Mouse (Mus musculus): ENCODE results near the gene Mast2. TPM values are rescaled to one million over a fixed set of nuclear protein-coding genes. Genes with fewer than 3 reads are reported as not detected.

Mast2 gene
- polyA plus RNA-seq (2017; shearing (Covaris generic)) = 1 to 10 TPM; 3.4 to 4.0 TPM

- peak; percentile 73 for ATAC-seq
Observed at GRCm38 (mm10) chr4:116464126-116464981, at the start of gene Mast2. Mast2 (minus strand) TSS chr4:116464183.

- peak; percentile 96 for ATAC-seq
Observed at GRCm38 (mm10) chr4:116507425-116508218, 43.6 kb upstream of the Mast2 start, which contains the start of gene Ipp. Ipp (plus strand) TSS chr4:116507549.

GRCm38 (mm10) chr4:116506886-116507424 is 43.0 kb upstream of the Mast2 start:
- peak; percentile 65 for ATAC-seq

GRCm38 (mm10) chr4:116499978-116500377 is 36.0 kb upstream of the Mast2 start:
- ATAC-seq = no peak

GRCm38 (mm10) chr4:116493646-116494045 is 29.7 kb upstream of the Mast2 start:
- no peak for ATAC-seq

- ATAC-seq = no peak
Observed at GRCm38 (mm10) chr4:116492460-116492859, 28.5 kb upstream of the Mast2 start.

GRCm38 (mm10) chr4:116491886-116492285 is 27.9 kb upstream of the Mast2 start:
- ATAC-seq = no peak

GRCm38 (mm10) chr4:116491119-116491536 is 27.1 kb upstream of the Mast2 start:
- no peak for ATAC-seq

- ATAC-seq = no peak
Observed at GRCm38 (mm10) chr4:116483476-116483875, 19.5 kb upstream of the Mast2 start.

- no peak for ATAC-seq
Observed at GRCm38 (mm10) chr4:116481322-116481721, 17.3 kb upstream of the Mast2 start.

GRCm38 (mm10) chr4:116463231-116464125 is 505 bp downstream of the Mast2 start:
- peak; percentile 62 for ATAC-seq

GRCm38 (mm10) chr4:116461943-116462342 is 2.0 kb downstream of the Mast2 start:
- no peak for ATAC-seq

GRCm38 (mm10) chr4:116451553-116451952 is 12.4 kb downstream of the Mast2 start:
- ATAC-seq = no peak

GRCm38 (mm10) chr4:116449951-116450350 is 14.0 kb downstream of the Mast2 start:
- ATAC-seq = no peak

GRCm38 (mm10) chr4:116448673-116449072 is 15.3 kb downstream of the Mast2 start:
- no peak for ATAC-seq

GRCm38 (mm10) chr4:116439383-116439782 is 24.6 kb downstream of the Mast2 start:
- ATAC-seq = no peak

GRCm38 (mm10) chr4:116438561-116438960 is 25.4 kb downstream of the Mast2 start:
- ATAC-seq = no peak

- no peak for ATAC-seq
Observed at GRCm38 (mm10) chr4:116435626-116436025, 28.4 kb downstream of the Mast2 start.

- ATAC-seq = peak; percentile 85
Observed at GRCm38 (mm10) chr4:116422186-116422585, 41.8 kb downstream of the Mast2 start.

GRCm38 (mm10) chr4:116421170-116421569 is 42.8 kb downstream of the Mast2 start:
- no peak for ATAC-seq

GRCm38 (mm10) chr4:116412993-116413392 is 51.0 kb downstream of the Mast2 start:
- no peak for ATAC-seq

GRCm38 (mm10) chr4:116411401-116411800 is 52.6 kb downstream of the Mast2 start:
- ATAC-seq = no peak

Data from CD4-positive, CD25-positive, alpha-beta regulatory T cell, adult 4 months (primary cell).